Mouse (Mus musculus): ENCODE results near the gene Tbc1d25. TPM values are rescaled to one million over a fixed set of nuclear protein-coding genes. Genes with fewer than 3 reads are reported as not detected.
A peak's percentile ranks its signal among the peaks of the same experiment; 100 is the strongest.

Gene Tbc1d25
- total and polyA plus RNA-seq, 2 experiments from 2014 or later, result 17.4 to 19.9 TPM

DNA sequence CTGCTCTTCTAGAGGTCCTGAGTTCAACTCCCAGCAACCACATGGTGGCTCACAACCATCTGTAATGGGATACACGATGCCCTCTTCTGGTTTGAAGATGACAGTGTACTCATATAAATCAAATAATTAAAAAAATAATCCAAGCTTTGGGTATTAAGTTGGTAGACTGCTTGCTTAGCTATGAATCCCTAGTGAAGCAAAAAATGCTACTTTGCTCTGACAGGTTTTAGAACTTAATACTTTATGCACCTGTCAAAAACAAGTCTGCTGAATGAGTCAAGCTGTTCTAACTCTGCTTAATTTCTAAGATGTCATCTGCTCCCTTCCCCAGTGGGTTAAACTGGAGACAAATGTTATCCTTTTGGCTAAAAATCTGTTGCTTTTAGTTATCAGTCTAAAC is 36.5 kb downstream of the Tbc1d25 start:
- WGBS, result 45% methylated on average over 1 of the region's 1 CpGs
- Histone ChIP-seq H3K27ac (no peak overlapping the region), H3K4me2 (ENCODE audit: low read depth, low read length) (no peak overlapping the region), H3K36me3 (ENCODE audit: insufficient read depth, low read length) (no peaks in the 10 kb centered on the region; the same call in 1 of the 2 replicates), H3K4me1 (ENCODE audit: insufficient read depth, low read length) (no peaks in the 10 kb centered on the region), H3K9ac (replicated peaks; ENCODE audit: low read length) (no peak overlapping the region), H3K9me3 (ENCODE audit: low read length) (no peaks in the 10 kb centered on the region), H3K27me3 (ENCODE audit: insufficient read depth, low read length) (no peaks in the 10 kb centered on the region), H3K4me3 (ENCODE audit: low read length) (no peak overlapping the region)
- DNase-seq (ENCODE audit: low spot score) (no peak), ATAC-seq (no peak)
- 0 out of 2 replicates have a peak, but pooled peaks have one; percentile 2 for TF ChIP-seq CTCF (IDR thresholded peaks at IDR 0.05; ENCODE audit: low read depth)

DNA sequence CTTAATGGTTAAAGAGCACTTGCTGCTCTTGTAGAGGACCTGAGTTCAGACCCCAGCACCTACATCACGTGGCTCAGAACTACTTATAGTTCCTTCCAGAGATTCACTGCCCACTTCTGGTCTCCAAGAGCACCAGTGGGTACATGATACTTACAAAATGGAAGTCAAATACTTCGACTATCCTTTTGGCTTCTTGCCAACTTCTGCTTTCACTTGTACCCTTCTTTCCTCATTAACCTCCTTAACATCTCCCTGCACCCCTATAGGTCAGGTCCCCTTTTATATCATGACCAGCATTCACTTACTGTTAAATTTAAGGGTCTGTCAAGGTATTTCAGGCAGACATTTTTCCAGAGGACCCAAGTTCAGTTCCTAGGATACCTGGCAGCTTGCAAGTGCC is 40.1 kb downstream of the Tbc1d25 start:
- no peak overlapping the region for H3K9ac ChIP-seq (replicated peaks; ENCODE audit: low read length)
- H3K4me2 ChIP-seq (ENCODE audit: low read depth, low read length), result no peak overlapping the region
- ATAC-seq, result no peak
- no peaks in the 10 kb centered on the region for H3K9me3 ChIP-seq (ENCODE audit: low read length)
- H3K4me3 ChIP-seq (ENCODE audit: low read length), result no peak overlapping the region
- H3K36me3 ChIP-seq (ENCODE audit: insufficient read depth, low read length), result no peaks in the 10 kb centered on the region
- no peaks in the 10 kb centered on the region for H3K4me1 ChIP-seq (ENCODE audit: insufficient read depth, low read length)
- 54% methylated on average over 2 of the region's 2 CpGs for WGBS
- no peak for TF ChIP-seq CTCF (IDR thresholded peaks at IDR 0.05; ENCODE audit: low read depth)
- no peak for DNase-seq (ENCODE audit: low spot score)
- no peaks in the 10 kb centered on the region for H3K27me3 ChIP-seq (ENCODE audit: insufficient read depth, low read length)
- no peak overlapping the region for H3K27ac ChIP-seq

DNA sequence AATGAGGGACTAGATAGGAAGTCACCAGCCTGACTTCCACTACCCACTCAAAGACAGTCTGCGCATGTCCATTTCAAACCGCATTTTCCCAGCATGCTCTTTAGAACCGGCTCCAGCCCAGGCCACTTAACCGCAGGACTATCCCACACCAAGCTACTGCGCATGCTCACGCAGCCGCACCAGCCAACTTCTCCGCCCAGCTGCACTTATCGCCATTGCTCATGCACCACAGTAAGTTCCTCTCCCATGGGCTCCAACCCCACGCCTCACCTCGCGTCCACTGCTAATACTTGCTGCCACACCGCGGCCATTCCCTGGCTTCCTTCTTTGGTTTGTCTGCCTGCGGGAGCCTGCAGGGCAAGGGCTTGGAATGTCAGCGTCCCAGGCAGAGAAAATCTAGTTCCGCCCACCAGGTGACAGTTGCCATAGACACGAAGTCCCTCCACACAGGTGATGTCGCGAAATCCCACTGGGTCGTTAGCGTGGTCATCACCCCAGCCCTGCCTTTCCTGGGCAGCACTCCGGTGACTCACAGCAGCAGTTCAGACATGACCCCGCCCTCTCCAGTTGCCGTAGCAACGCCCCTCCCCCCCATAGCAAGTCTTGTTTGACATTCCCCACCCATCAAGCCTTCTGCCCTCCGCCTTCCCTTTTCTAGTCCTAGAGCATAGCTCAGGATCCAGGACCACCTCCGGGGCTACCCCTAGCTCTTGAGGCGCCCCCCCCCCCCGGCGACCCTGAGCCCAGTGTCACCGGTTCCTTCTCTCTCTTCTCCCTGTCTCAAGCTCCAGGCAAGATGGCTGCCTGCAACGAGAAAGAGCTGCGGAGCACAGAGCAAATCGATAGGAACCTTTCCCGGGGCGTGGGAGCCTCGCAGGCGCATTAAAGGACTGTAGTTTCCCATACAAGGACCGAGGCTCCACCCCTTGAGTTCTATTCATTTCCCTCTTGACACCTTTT is 43.7 kb downstream of the Tbc1d25 start, which contains the start of gene Wdr13:
Wdr13 (minus strand) TSS at position 876 of the 960 bp plus-strand sequence.
- Histone ChIP-seq H3K27ac (peak within 1 kb of the TSS; percentile 94), H3K9me3 (ENCODE audit: low read length) (no peaks in the 10 kb centered on the region), H3K4me3 (ENCODE audit: low read length) (peak within 1 kb of the TSS; percentile 51), H3K9ac (replicated peaks; ENCODE audit: low read length) (peak within 1 kb of the TSS; percentile 55), H3K36me3 (ENCODE audit: insufficient read depth, low read length) (no peaks in the 10 kb centered on the region), H3K4me2 (ENCODE audit: low read depth, low read length) (peak within 1 kb of the TSS; percentile 55), H3K4me1 (ENCODE audit: insufficient read depth, low read length) (no peaks in the 10 kb centered on the region), H3K27me3 (ENCODE audit: insufficient read depth, low read length) (no peaks in the 10 kb centered on the region)
- ATAC-seq (peak; percentile 92), DNase-seq (ENCODE audit: low spot score) (peak; percentile 93)
- TF ChIP-seq CTCF (IDR thresholded peaks at IDR 0.05; ENCODE audit: low read depth), result peak; percentile 34; the same call in 1 of the 2 replicates
- 33% methylated on average over 39 of the region's 40 CpGs for WGBS

DNA sequence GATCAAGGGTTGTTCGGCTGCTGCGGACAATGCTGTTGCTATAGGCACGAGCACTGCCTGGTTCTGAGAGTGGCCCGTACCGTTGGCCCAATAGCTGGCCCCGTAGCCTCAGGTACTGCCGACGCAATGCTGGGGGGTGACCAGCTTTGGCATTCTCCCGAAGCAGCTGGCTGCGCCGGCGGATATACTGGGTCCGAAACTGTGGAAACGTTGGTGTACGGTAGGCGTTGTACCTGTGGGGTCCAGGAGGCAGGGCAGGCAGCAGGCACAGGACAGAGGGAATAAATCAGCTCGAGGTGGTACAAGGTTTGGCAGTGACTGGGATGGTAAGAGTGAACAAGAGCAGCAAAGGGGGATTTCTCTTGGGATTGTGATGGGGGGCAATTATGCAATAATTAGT is 44.6 kb downstream of the Tbc1d25 start:
- H3K27ac ChIP-seq, result 0 out of 2 replicates have a peak overlapping the region, but pooled peaks have one; percentile 94
- no peak for TF ChIP-seq CTCF (IDR thresholded peaks at IDR 0.05; ENCODE audit: low read depth)

DNA sequence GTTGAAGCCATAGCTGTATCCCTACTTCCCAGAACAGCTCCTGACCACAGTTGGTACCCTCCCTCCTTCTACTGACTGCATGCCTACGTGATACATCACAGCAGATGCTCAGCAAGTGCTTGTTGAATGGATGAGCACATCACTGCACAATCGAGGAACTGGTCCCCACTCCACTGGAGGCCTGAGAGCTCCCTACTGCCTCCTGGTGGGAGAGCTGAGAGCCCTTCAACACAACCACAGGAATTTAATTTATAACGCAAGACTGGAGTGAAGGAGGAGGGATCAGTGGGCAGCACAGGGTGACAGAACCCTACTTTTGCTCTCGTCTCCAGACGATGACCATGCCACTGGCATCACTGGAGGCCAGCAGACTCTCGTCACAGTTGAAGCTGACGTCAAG is 50.7 kb downstream of the Tbc1d25 start:
- H3K4me3 ChIP-seq (ENCODE audit: low read length), result no peak overlapping the region
- H3K27me3 ChIP-seq (ENCODE audit: insufficient read depth, low read length), result no peaks in the 10 kb centered on the region
- no peaks in the 10 kb centered on the region for H3K9me3 ChIP-seq (ENCODE audit: low read length)
- ATAC-seq (no peak), DNase-seq (ENCODE audit: low spot score) (no peak)
- no peak overlapping the region for H3K9ac ChIP-seq (replicated peaks; ENCODE audit: low read length)
- H3K36me3 ChIP-seq (ENCODE audit: insufficient read depth, low read length), result 0 out of 2 replicates have a peak, but pooled peaks cover 7% of the 10 kb centered on the region
- no peak overlapping the region for H3K4me2 ChIP-seq (ENCODE audit: low read depth, low read length)
- H3K4me1 ChIP-seq (ENCODE audit: insufficient read depth, low read length), result no peaks in the 10 kb centered on the region
- 85% methylated on average over 7 of the region's 7 CpGs for WGBS
- no peak overlapping the region for H3K27ac ChIP-seq
- 0 out of 2 replicates have a peak, but pooled peaks have one; percentile 20 for TF ChIP-seq CTCF (IDR thresholded peaks at IDR 0.05; ENCODE audit: low read depth)

More for the DNA sequence above, 44.6 kb downstream of the Tbc1d25 start:
- H3K4me1 ChIP-seq (ENCODE audit: insufficient read depth, low read length), result no peaks in the 10 kb centered on the region
- H3K27me3 ChIP-seq (ENCODE audit: insufficient read depth, low read length), result no peaks in the 10 kb centered on the region
- peak overlapping the region; percentile 55 for H3K4me2 ChIP-seq (ENCODE audit: low read depth, low read length)
- peak overlapping the region; percentile 51 for H3K4me3 ChIP-seq (ENCODE audit: low read length)
- H3K9ac ChIP-seq (replicated peaks; ENCODE audit: low read length), result no peak overlapping the region
- no peak for ATAC-seq
- H3K9me3 ChIP-seq (ENCODE audit: low read length), result no peaks in the 10 kb centered on the region
- no peaks in the 10 kb centered on the region for H3K36me3 ChIP-seq (ENCODE audit: insufficient read depth, low read length)
- no peak for DNase-seq (ENCODE audit: low spot score)
- 90% methylated on average over 17 of the region's 17 CpGs for WGBS

DNA sequence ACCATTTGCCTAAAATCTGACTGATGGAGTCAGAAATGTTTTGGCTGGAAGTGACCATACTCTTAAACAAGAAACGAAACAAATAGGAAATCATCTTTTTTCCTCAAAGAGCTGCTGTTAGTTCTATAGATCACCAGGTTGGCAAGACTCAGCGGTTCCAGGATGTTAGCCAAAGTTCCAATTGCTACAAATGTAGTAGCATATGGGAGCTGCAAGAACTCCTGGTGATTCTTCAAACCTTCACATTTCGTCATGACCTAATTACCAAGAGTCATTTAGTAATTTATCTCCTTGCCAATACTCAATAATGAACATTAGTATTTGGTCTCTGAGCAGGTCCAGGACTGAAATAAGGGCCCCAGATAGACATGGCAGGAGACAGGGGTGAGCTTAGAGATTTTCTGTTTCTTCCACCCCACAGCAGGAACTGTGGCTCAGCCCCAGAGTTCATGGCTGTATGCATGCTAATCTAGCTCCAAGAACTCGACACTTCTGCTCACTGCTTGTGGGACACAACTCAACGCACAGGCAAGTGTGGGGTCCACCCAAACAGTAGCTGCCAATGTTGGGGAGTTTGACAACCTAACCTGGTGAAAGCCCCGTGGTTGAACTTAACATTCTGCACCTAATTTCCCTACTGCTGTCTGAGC is 52.0 kb downstream of the Tbc1d25 start:
- H3K4me2 ChIP-seq (ENCODE audit: low read depth, low read length), result no peak overlapping the region
- no peaks in the 10 kb centered on the region for H3K27me3 ChIP-seq (ENCODE audit: insufficient read depth, low read length)
- no peak overlapping the region for H3K9ac ChIP-seq (replicated peaks; ENCODE audit: low read length)
- no peaks in the 10 kb centered on the region for H3K4me1 ChIP-seq (ENCODE audit: insufficient read depth, low read length)
- no peaks in the 10 kb centered on the region for H3K9me3 ChIP-seq (ENCODE audit: low read length)
- no peak for TF ChIP-seq CTCF (IDR thresholded peaks at IDR 0.05; ENCODE audit: low read depth)
- DNase-seq (ENCODE audit: low spot score) (no peak), ATAC-seq (no peak)
- no peak overlapping the region for H3K4me3 ChIP-seq (ENCODE audit: low read length)
- WGBS, result 81% methylated on average over 6 of the region's 6 CpGs
- no peak overlapping the region for H3K27ac ChIP-seq
- 0 out of 2 replicates have a peak, but pooled peaks cover 7% of the 10 kb centered on the region for H3K36me3 ChIP-seq (ENCODE audit: insufficient read depth, low read length)
